Mouse (Mus musculus): ENCODE measurements around the gene Hist2h3b.
A peak's percentile ranks its signal among the peaks of the same experiment; 100 is the strongest.
"Not testable (repeated sequence)": the region's sequence is repeated elsewhere in the genome, so short reads cannot be mapped to it uniquely, and the experiment has no call there.

Gene Hist2h3b

GRCm38 (mm10) chr3:96268051-96268775 lies at the start of gene Hist2h3b:
Hist2h3b (plus strand) TSS chr3:96268654.
- DNase-seq, result peak; percentile 86

- peak; percentile 37 to 62 for DNase-seq
Measured at GRCm38 (mm10) chr3:96219191-96219641, 49.2 kb upstream of the Hist2h3b start.

- peak; percentile 75 to 77 for DNase-seq
Measured at GRCm38 (mm10) chr3:96219661-96220130, 48.8 kb upstream of the Hist2h3b start, which contains the start of the genes Bola1 and Hist2h2ab. Bola1 (minus strand) TSS chr3:96219709. Hist2h2ab (plus strand) TSS chr3:96219865.

- not testable (repeated sequence) for DNase-seq
Measured at GRCm38 (mm10) chr3:96220131-96220764, 48.2 kb upstream of the Hist2h3b start.

GRCm38 (mm10) chr3:96220765-96221639 lies 47.5 kb upstream of the Hist2h3b start, which contains the start of the genes Hist2h2ac and Hist2h2be:
Hist2h2ac (minus strand) TSS chr3:96220880.
Hist2h2be (plus strand) TSS chr3:96221119.
- peak; percentile 84 to 85 for DNase-seq

- peak in 1 of 2 experiments; percentile 26 for DNase-seq
Measured at GRCm38 (mm10) chr3:96221640-96222038, 46.8 kb upstream of the Hist2h3b start.

- DNase-seq, result peak; percentile 26 to 33
Measured at GRCm38 (mm10) chr3:96222774-96223173, 45.7 kb upstream of the Hist2h3b start.

- no peak for DNase-seq
Measured at GRCm38 (mm10) chr3:96225421-96225820, 43.0 kb upstream of the Hist2h3b start.

- DNase-seq, result no peak
Measured at GRCm38 (mm10) chr3:96226695-96227648, 41.5 kb upstream of the Hist2h3b start.

- no peak for DNase-seq
Measured at GRCm38 (mm10) chr3:96228828-96229227, 39.6 kb upstream of the Hist2h3b start.

GRCm38 (mm10) chr3:96230404-96230803 lies 38.0 kb upstream of the Hist2h3b start:
- no peak for DNase-seq

GRCm38 (mm10) chr3:96230910-96231757 lies 37.3 kb upstream of the Hist2h3b start:
- no peak for DNase-seq

- DNase-seq, result no peak
Measured at GRCm38 (mm10) chr3:96231758-96232120, 36.7 kb upstream of the Hist2h3b start.

GRCm38 (mm10) chr3:96234914-96235313 lies 33.5 kb upstream of the Hist2h3b start:
- DNase-seq, result no peak

GRCm38 (mm10) chr3:96235836-96236235 lies 32.6 kb upstream of the Hist2h3b start:
- no peak for DNase-seq

- DNase-seq, result no peak
Measured at GRCm38 (mm10) chr3:96236834-96237334, 31.6 kb upstream of the Hist2h3b start.

- no peak for DNase-seq
Measured at GRCm38 (mm10) chr3:96237335-96237903, 31.0 kb upstream of the Hist2h3b start.

- DNase-seq, result no peak
Measured at GRCm38 (mm10) chr3:96237904-96238511, 30.4 kb upstream of the Hist2h3b start.
